Mouse (Mus musculus): ENCODE results near the gene Prr15.

Gene Prr15

DNA sequence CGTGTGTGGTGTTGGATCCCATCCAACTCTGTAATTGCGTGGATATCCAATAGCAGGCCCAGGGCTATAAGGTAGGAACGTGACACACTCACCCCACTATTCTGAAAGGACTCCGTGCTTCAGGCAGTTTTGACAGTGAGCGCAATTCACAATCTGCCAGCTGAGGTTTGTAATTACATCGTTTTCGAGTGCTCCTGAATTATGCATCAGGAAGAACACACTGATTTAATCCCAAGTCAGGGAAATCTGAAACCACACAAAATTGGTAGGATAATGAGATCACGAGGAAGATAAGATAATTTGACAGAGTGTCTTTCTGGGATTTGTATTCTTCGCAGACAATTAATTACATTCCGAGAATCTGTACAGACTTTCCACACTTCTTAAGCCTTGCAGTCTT lies 6.1 kb downstream of the Prr15 start:
- peak; percentile 49 for DNase-seq (ENCODE audit: low spot score)

DNA sequence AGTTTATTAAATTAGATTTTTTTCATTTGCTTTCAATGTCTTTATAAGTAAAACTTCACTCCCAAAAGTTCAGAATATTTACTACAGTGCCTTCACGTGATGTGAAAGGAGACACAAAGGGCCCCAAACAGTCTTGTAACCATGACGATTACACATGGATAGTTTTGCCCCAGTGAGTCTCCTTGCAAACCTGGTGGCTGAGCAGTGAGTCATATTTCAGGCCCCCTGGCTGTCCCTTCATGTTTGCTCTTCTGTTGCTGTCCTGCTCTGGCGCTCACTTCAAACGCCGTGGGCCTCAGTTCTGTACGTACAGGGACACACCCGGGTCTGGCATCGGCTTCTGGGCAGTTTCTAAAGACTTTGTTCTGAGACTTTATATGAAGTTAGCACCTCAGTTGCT lies 6.6 kb downstream of the Prr15 start:
- DNase-seq (ENCODE audit: low spot score), result peak; percentile 58

DNA sequence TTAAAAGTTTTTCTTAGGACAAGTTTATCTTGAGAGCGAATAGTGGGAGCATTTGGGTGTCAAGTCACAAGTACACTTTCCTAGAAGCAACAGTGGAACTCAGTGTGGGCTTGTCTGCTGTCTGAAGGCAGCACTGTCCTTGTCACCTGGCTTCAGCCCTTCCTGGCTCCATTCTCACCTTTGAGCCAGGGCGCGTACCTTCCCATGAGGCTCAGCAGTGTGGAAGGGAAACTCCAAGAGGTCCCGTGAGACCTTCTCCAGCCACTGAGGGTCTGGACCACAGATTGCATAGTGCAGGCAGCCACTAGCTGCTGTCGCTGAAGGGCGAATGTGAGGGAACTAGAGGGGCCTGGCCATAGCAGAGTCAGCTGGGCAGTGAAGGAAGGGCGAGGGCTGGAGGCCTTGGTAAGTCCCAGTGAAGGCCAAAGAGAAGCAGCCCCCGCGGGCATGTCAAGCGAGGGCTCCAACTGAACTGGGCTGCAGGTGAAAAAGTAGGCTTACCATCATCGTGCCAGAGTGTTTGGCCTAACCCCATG lies 7.5 kb downstream of the Prr15 start:
- DNase-seq (ENCODE audit: low spot score), result no peak

DNA sequence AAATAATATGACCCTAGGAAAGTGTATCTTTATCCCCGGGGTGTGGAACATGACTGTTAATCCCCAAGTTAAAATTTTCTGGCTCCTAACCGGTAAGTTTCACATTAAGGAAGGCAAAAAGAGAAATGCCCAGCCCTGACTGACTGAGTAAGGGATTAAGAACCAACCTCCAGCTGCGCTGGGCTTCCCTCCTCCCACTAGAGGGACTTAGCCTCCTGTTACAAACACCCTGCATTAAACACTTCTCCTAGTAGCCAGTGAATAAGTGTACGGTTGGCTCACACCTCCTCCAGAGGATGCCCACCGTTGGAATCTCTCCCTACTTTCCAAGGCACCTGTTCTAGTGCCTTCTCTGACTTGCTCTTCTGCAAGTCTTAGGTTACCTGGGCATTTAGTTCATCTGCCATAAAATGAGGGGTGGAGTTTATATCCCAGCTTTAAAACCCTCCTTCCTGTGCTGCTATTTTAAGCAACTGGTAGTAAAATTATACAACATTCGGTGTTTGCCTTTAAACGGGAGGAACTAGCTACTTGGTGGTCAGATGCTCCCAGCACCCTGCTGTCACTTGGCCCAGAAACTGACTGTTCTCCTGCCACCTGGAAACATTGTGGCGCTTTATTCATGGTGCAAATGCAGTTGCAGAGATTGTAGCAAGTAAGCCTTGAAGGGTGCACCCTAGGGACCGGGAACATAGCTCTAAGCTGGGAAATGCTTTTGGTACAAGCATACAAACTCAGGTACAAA lies 8.2 kb downstream of the Prr15 start:
- DNase-seq (ENCODE audit: low spot score), result no peak

DNA sequence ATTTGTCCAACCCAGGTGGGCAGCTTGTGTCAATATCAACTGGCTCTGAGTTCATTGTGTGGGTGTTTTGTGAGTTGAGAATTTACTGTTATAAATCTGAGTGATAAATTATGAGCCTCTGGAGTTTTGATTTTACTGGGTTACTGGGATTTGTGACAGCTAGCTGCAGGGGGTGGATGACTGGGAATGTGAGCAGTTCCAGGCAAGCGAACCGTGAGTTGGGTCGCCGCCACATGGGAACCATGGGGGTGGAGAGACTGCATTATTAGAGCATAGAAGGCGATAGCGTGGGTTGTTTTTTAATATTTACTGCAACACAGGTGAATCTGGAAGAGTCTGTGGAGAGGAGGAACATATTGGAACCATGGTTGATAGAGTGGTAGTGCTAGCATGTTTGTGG lies 11.7 kb downstream of the Prr15 start:
- no peak for DNase-seq (ENCODE audit: low spot score)

DNA sequence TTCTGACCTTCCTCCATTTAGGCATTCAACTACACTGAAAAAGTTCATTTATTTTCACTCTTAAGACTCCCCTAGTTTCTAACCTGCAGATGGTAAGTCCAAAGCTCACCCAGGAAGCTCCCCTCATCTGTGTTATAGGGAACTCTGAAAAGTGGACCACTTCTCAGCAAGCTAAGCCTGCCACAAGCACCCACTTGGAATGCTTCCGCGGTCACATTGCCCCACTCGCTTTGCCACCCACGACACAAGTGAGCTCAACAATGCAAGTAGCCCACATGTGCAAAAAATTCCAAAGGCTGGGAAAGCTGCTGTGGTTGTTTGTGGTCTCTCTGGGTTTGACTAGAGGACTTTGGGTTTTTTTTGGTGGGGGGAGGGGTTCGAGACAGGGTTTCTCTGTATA lies 15.5 kb downstream of the Prr15 start:
- no peak for DNase-seq (ENCODE audit: low spot score)

DNA sequence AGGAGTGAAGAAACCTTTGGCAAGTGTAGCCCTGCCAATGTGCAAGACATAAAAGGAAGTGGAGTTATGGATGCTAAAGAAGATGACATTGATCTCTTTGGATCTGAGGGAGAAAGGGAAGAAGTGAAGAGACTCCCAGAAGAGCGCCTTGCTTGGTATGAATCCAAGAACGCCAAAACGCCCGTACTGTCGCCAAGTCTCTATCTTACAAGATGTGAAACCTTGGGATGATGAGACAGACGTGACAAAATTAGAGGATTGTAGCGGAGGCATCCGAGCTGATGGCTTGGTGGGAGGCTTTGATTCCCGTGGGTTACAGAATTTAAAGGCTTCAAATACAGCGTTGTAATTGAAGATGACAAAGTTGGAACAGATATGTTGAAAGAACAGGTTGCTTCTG lies 16.6 kb downstream of the Prr15 start:
- no peak for DNase-seq (ENCODE audit: low spot score)

DNA sequence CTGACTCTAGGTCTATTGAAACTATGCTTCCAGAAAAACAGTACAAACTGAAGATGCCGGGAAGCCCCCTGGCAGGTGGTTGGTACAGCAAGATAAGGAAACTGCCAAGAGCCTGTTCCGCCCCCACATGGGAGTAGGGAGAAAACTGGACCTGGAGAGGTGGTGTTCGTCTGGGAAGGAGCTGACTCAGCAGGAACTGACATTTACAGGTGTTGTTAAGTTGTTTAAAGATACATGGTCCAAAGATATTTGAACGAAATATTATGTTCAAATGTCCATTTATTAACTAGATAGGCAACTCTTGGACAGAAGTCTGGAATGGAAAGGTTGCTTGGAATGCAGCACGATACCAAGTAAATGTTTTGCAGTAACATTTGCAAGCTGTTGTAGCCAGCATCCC lies 26.2 kb downstream of the Prr15 start:
- DNase-seq (ENCODE audit: low spot score), result no peak

DNA sequence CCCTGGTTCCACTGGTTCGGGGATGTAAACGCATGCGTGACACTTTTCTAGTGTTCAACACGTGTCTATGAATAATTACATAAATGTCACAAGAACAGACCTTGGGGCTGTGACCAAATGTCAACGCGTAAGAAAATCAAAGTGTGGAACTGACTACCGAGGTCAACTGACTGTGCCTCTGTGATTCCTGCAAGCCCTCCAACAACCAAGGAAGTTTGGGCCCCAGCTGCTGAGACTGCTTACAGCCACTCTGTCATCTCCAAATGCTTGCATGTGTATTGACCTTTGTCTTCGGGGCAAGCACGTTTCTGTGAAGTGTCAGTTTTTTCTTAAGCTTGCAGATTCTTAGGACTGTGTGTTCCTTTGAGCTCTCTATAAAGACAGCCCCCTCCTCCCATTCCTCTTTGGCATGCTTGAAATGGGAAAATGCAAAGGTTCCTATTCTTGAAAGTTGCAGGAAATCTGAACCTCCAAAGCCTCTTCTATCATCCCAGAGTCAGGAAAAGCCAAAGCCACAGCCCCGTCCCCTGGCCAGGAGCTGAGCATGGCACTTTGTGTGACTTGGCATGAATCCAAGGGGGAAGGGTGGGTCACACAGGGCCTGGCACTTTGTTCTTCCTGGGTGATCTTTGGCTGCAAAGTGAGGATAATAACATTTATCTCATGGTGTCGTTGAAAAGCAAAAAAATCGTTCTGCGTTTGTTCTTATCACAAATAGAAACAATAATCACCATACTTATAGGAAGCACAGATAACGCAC lies 27.5 kb downstream of the Prr15 start:
- DNase-seq (ENCODE audit: low spot score), result peak; percentile 21

DNA sequence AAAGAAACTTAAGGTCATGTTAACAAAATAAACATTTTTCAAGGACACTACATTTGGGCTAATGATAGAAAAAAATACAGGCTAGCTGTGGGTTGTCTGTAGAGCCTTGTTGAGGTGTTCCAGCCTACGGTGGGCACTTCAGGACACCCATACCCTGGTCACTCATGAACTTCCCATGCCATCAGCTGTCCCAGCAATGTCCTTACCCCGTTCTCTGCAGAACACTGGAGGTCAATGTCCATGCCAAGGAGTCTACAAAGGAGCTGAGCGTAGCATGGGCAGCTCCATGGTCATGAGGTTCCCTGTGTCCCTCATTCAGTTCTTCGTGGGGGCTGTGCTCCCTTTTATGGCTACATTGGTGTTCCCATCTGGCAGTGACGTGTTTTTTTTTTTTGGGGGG lies 28.1 kb downstream of the Prr15 start:
- no peak for DNase-seq (ENCODE audit: low spot score)

DNA sequence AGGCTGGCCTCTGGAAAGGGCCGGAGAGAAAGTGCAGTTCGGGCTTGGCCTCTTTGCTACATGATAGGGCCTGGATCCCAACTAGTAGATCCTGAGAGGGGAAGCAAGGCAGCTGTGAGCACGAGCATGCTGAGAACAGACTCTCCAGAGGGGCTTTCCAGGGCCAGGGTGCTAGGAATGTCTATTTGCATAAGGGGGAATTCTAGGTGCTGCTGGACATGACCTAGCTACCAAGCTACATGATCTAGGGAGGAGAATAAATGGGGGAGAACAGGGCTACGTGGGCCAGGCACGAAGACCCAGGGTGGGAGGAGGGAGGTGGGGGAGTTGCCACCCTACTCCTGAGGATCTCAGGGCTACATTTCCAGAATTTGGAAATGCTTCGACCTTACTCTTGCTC lies 30.0 kb downstream of the Prr15 start:
- no peak for DNase-seq (ENCODE audit: low spot score)

DNA sequence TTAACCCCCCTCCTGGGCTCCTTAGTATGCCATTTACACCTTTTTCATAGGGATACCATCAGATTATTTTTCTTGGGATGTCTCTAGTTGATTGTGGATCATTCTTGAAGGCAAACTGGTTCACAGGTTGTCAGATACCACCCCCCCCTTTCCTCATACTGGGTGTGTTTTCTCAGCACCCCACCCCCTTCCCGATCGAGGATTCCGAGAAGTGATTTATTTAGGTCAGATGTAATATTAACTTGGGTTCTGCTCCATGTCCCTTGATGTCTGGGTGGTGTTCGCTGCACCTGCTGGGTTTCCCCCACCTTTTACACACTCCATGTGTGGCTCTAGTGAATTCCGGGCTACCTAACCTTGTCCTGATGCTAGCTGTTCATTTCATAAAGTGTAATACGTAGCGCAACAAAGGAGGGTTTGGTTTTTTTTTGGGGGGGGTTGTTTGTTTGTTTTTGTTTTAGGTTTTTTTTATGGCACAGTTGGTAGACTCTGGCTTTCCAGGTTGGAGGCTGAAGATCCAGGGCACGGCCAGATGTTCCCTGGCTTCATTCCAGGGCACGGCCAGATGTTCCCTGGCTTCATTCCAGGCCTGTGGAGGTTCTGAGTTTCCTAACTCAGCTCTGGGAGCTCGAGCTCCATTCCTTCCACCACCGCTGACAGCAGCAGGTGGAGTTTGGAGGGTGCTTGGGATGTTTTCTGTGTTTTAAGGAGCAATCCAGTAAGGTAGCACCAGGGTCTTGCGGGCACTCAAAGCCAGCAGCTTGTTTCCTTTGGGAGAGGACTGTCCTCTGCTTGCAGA lies 37.1 kb downstream of the Prr15 start:
- no peak for DNase-seq (ENCODE audit: low spot score)

DNA sequence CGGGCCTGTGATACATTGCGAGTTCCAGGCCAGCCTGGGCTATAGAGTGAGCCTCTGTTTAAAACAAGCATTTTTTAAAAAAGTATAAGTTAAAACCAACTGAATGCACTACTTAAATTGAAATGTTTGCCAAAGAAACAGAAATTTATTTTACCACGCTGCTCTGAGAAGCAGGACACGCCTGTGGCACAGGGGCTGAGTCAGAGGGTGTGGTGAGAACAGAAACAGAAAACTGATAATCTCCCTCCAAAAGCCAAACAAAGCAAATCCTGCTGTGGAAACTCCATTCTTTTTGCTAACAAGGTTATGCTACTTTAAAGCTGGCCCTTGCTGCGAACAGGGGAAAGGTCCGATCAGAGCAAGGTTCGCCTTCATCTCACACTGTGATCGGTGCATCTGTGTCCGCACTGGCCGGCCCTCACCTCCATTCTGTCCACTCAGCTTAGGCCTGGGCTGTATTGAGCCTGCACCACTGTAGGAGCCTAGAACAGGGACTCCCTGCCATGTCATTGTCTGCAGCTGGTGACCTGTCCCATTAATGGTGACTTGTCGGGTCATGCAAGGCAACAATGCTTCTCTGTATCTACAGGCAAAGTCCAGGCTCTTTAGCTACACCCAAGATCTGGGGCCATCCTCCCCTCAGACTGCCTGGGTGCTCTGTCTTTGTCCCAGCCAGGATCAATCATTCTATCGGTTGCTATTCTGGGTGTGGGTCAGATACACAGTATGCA lies 38.9 kb downstream of the Prr15 start:
- DNase-seq (ENCODE audit: low spot score), result peak; percentile 8

DNA sequence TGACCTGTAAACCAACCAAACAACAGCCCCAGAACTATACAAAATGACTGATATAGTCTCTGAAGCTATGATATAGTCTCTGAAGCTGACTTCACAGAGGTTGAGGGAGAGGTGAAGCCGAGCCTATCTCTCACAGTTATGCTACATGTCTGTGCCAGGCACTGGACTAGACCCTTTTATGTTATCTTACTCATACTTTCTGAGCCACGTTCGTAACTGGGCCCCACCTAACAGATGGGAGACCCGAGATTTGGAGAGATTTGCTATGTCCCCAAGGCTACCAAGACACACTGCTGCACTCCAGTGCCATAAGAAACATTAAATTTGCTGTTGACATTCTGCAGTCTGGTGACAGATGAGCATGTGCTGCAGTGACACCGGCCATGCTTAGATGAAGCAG lies 41.0 kb downstream of the Prr15 start:
- DNase-seq (ENCODE audit: low spot score), result no peak

DNA sequence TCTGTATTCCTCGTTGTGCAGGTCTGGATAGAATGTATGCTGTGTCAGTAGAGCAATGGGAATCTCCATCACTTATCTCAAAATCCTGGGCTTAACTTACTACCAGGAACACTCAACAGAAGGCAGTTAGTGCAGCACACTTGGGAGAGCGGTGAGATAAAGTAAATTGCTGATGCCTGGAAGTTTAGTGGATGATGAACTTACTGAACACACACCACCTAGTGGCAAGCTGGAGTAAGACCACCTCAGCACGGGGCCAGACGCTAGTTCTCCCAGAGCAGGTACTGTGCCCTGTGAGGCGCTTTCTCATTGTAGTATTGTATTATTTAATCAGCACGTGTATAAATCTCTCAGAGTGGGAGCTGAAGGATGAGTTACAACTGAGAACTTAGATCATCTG lies 42.4 kb downstream of the Prr15 start:
- peak; percentile 73 for DNase-seq (ENCODE audit: low spot score)

DNA sequence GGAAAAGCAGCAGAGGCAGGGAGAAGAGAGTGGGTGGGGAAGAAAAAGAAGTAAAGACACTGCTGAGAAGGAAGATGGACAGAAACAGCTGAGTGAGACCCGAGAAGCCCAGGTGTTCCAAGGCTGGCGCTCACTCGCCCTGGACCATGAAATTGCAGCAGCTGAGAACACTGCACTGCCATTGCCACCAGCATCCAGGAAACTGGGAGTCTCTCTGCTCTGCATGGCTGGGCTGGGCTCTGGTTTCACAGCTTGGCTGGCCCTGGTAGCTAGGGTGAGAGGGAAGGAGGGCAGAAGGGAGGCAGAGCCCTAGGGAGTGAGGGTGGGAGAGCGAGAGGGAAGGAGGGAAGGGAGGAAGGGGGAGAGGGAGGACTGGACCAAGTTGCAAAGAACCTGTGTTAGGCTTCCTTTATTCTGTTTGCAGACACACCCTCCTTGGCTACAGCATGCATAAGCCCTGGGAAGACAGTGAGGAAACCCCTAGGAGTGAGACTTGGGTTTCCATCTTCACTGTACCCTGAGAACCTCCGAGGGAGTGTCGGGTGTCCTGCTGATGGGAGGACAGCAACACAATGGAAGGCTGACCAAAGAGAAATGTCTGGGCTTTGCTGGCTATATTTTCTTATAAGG lies 44.4 kb downstream of the Prr15 start:
- DNase-seq (ENCODE audit: low spot score), result no peak

DNA sequence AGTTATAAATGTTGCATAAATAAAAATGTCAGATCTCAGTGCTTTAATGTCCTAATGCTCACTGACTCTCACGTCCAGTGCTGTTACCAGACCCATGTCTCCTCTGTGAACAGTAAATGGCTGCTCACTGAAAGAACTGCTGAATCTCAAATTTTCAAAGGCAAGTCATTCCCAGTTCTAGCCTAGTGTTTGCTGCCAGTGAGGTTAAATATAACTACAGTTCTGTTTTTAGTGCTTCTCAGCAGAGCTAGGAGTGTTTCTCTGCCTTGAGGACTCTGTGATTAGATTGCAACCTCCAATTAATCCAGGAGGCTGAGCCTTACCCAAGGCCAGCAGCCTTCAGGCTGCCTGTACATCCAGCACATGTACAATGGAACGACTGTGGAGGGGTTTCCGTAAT lies 46.2 kb downstream of the Prr15 start:
- DNase-seq (ENCODE audit: low spot score), result no peak

DNA sequence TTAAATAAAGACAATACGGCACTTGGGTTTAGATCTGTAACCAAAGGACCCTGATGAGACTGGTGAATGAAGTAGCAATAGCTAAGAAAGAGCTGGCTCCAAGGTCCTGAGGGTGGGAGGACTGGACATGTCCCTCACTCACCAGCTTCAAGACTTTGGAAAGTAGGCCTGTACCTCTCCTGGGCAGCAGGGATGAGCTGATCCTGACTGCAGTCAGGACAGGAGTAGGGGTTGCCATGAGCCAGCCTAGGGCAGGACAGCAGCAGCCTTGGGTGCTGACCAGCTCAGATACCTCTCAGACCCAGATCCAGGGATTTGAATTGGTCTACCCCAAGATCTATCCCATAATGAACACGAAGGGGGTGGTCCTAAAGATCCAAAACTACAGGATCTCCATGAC lies 53.7 kb downstream of the Prr15 start:
- no peak for DNase-seq (ENCODE audit: low spot score)
